Mouse (Mus musculus) kidney, adult 2 months (tissue): Measurements from ENCODE around the gene Rpl36. TPM values are rescaled to one million over a fixed set of nuclear protein-coding genes. Genes with fewer than 3 reads are reported as not detected.

ENCODE experiments used
- DNase-seq: peaks from one replicate; pipeline ENCODE4 v3.0.0; 2021
- H3K27ac ChIP-seq: fragments of 200-500 bp; 2 replicates; pipeline ENCODE4 v1.5.1; 2012; ENCODE audit warnings: low read depth, low read length, control low read depth, inconsistent platforms; ENCODE audit not compliant: insufficient read depth
- H3K27me3 ChIP-seq: fragments of 200-500 bp; replicated peaks from 2 replicates; pipeline ENCODE4 v1.6.1; 2012; ENCODE audit warnings: mild to moderate bottlenecking, moderate library complexity, low read length, inconsistent platforms; ENCODE audit not compliant: control insufficient read depth, insufficient read depth
- H3K36me3 ChIP-seq: fragments of 200-500 bp; 2 replicates; pipeline ENCODE4 v1.6.1; 2012; ENCODE audit warnings: mild to moderate bottlenecking, moderate library complexity, low read length, inconsistent platforms; ENCODE audit not compliant: control insufficient read depth, insufficient read depth
- H3K4me1 ChIP-seq: fragments of 200-500 bp; 2 replicates; pipeline ENCODE4 v1.6.1; 2011; ENCODE audit warnings: low read length; ENCODE audit not compliant: control insufficient read depth, insufficient read depth
- H3K4me3 ChIP-seq: fragments of 200-500 bp; 2 replicates; pipeline ENCODE4 v1.5.1; 2011; ENCODE audit warnings: mild to moderate bottlenecking, low read depth, low read length, control low read depth; ENCODE audit not compliant: insufficient read depth
- CTCF ChIP-seq: fragments of 200-500 bp; conservative IDR thresholded peaks from 2 replicates; pipeline ENCODE4 v1.5.1; 2011; ENCODE audit warnings: low read depth, mild to moderate bottlenecking, control low read depth, low read length, moderate library complexity, mixed read lengths; ENCODE audit not compliant: insufficient read depth, insufficient read length
- POLR2A ChIP-seq: fragments of 200-500 bp; IDR thresholded peaks from one replicate; pipeline ENCODE4 v1.6.1; 2011; ENCODE audit warnings: low read depth, low read length, control low read depth
- WGBS: fragments of 180-500 bp; shearing (Covaris S2); methylation state at CpG from one replicate; pipeline ENCODE4 v1.1.7; 2018; 5-methylcytosine and 5-hydroxymethylcytosine counted together
- polyA plus RNA-seq: library from polyadenylated mRNA; depleted of rRNA; stranded (reverse); fragments of >200 nt; gene quantifications from 2 replicates; pipeline ENCODE4 v1.2.3, GENCODE M21; 2012

The Rpl36 gene
- polyA plus RNA-seq, 1 experiment = 1,975 TPM

DNA sequence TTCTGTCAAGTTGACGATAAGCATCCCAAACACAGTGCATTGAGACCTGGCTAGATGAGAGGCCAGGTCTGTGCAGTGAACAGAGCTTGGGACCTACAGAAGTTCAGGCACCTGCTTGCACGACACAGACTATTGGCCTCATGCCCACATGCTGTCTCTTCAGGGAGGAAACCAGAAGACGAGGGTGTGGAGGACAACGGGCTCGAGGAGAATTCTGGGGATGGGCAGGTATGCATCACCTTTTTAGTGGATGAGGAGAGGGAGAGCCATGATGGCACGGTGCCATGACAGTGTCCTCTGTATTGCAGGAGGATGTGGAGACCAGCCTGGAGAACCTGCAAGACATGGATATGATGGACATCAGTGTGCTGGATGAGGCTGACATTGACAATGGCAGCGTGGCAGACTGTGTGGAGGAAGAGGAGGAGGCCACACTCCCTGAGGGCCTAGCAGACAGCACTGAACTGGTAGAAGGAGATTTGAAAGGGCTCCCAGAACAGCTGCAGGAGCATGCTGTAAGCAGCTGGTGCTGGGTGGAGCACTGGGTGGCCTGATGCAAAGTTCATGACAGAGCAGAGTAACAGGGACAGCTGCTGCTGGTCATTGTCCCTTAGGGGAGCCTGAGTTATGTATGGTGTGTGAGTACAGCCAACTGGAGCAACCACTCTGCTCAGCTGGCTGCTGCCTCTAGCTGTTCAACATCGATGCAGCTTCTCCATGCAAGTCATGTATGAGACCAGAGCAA is 19.5 kb upstream of the Rpl36 start:
- DNase-seq = no peak
- no peak for TF ChIP-seq POLR2A
- TF ChIP-seq CTCF = no peak
- Histone ChIP-seq H3K27ac (no peak overlapping the region), H3K27me3 (no peaks in the 10 kb centered on the region), H3K36me3 (peaks cover 4% of the 10 kb centered on the region), H3K4me1 (no peaks in the 10 kb centered on the region), H3K4me3 (no peak overlapping the region)
- 67% methylated on average over 8 of the region's 8 CpGs for WGBS

DNA sequence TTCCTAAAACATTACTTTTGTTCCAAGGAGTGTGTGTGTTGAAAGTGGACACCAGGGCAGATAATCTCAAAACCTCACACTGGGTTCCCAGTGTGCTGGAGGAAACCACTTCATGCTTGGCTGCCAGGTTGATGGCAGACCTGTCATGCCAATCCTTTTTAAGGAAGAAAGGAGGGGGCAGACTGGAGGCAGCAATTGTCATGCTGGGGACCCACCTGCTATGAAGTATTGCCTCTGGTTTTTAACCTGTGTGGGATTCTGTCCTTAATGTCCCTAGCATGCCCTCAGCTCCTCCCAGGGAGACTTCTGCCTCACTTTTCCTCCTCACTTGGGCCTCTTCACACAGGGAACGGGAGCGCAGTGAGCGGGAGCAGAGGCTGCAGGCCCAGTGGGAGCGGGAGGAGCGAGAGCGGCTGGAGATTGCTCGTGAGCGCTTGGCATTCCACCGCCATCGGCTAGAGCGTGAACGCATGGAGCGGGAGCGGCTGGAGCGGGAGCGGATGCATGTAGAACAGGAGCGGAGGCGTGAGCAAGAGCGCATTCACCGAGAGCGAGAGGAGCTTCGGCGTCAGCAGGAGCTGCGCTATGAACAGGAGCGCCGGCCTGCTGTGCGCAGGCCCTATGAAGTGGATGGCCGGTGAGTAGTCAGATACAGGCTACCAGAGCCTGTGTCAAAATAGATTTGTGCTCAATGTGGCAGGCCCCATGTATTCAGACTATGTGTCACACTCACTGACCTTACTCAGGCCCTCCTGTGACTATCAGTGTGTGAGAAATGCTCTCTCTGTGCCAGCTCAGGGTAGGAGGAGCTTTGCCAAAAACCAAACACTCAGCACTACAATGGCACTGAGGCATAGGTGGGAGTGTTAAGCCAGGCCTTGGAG is 9.8 kb upstream of the Rpl36 start:
- Histone ChIP-seq H3K36me3 (peaks cover 8% of the 10 kb centered on the region), H3K27me3 (no peaks in the 10 kb centered on the region), H3K27ac (no peak overlapping the region), H3K4me1 (0 out of 2 replicates have a peak, but pooled peaks cover 1% of the 10 kb centered on the region), H3K4me3 (no peak overlapping the region)
- 95% methylated on average over 28 of the region's 28 CpGs for WGBS
- no peak for DNase-seq
- no peak for TF ChIP-seq CTCF

DNA sequence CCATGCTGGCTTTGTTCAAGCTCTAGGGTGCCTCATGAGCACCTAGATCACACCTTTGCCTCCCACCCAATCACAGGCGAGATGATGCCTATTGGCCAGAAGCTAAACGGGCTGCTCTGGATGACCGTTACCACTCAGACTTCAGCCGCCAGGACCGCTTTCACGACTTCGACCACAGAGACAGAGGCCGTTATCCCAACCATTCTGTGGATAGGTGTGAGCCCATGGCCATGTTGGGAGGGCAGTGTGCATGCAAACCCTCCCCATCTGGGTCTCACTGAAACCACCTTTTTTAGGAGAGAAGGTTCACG is 9.2 kb upstream of the Rpl36 start:
- TF ChIP-seq CTCF = no peak
- Histone ChIP-seq H3K27me3 (no peaks in the 10 kb centered on the region), H3K36me3 (peaks cover 8% of the 10 kb centered on the region), H3K4me1 (0 out of 2 replicates have a peak, but pooled peaks cover 4% of the 10 kb centered on the region), H3K27ac (no peak overlapping the region), H3K4me3 (no peak overlapping the region)
- 86% methylated on average over 9 of the region's 9 CpGs for WGBS
- no peak for DNase-seq

DNA sequence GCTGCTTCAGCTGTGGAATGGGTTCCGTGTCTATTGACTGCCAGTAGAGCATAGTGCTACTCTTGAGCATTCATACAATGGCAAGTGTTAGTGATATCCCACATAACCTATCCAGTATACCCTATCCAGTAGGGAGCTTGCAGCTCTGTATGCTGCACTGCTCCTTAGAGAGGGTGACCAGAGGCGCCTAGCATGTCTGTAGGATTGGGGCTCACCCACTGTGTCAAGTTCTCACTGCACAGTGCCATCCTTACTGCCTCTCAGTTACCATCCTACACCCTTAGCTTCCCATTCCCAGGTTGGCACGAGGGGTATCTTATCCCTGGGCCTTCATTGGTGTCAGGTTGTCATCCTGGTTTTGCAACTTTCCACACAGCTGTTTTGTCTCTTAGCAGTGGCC is 8.8 kb upstream of the Rpl36 start:
- peaks cover 8% of the 10 kb centered on the region for H3K36me3 ChIP-seq
- TF ChIP-seq POLR2A (no peak), CTCF (no peak)

DNA sequence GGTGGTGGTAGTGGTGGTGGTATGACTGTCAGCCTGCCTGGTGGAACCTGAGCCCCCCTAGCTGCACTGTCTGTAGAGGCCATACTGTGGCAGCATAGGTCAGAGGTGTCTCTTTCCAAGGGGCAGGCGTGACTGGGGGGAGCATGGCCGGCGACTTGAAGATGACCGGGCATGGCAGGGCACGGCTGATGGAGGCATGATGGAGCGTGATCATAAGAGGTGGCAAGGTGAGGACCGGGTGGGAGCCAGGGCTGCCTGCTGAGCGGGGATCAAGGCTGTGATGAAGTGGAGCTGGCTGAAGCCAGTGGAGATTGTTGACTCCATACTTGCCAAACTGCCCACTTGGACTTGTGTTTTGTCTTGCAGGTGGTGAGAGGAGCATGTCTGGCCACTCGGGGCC is 7.8 kb upstream of the Rpl36 start:
- WGBS = 76% methylated on average over 9 of the region's 9 CpGs
- 0 out of 2 replicates have a peak, but pooled peaks cover 4% of the 10 kb centered on the region for H3K4me1 ChIP-seq
- H3K27ac ChIP-seq = no peak overlapping the region
- TF ChIP-seq POLR2A (peak; percentile 10), CTCF (no peak)
- H3K36me3 ChIP-seq = peaks cover 5% of the 10 kb centered on the region
- no peak overlapping the region for H3K4me3 ChIP-seq
- no peaks in the 10 kb centered on the region for H3K27me3 ChIP-seq
- no peak for DNase-seq

More for the DNA sequence above, 8.8 kb upstream of the Rpl36 start:
- DNase-seq = no peak
- WGBS = 81% methylated on average over 3 of the region's 3 CpGs
- Histone ChIP-seq H3K4me3 (no peak overlapping the region), H3K27ac (no peak overlapping the region), H3K27me3 (no peaks in the 10 kb centered on the region), H3K4me1 (0 out of 2 replicates have a peak, but pooled peaks cover 4% of the 10 kb centered on the region)

DNA sequence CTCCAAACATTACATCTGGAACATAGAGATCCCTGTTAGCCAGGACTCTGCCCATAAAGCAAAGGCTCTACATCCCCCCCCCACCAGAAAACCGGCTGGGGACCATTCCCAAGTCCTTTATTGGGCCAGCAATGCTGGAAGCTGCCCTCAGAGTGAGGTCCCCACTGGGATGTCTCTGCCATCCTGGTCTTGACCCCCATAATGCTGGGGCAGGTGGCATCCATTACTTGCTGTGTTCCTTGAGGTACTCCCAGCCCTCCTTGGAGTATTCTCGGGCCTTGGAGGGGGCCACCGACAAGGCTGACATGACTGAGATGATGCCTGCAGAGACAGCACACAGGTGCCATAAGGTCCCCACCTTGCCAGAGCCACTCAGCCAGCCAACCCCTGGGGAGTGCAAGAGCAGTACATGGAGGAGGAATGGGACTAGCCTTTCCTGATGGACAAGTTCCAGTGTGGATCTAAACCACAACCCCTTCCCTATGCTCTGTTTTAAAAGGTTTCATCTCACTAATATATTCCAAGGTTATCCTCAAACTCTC is 5.6 kb upstream of the Rpl36 start:
- WGBS = 66% methylated on average over 3 of the region's 3 CpGs
- Histone ChIP-seq H3K27me3 (no peaks in the 10 kb centered on the region), H3K4me1 (0 out of 2 replicates have a peak, but pooled peaks cover 10% of the 10 kb centered on the region), H3K36me3 (peaks cover 1% of the 10 kb centered on the region; the same call in 1 of the 2 replicates), H3K27ac (no peak overlapping the region), H3K4me3 (no peak overlapping the region)
- TF ChIP-seq POLR2A = no peak
- TF ChIP-seq CTCF = no peak
- DNase-seq = no peak

DNA sequence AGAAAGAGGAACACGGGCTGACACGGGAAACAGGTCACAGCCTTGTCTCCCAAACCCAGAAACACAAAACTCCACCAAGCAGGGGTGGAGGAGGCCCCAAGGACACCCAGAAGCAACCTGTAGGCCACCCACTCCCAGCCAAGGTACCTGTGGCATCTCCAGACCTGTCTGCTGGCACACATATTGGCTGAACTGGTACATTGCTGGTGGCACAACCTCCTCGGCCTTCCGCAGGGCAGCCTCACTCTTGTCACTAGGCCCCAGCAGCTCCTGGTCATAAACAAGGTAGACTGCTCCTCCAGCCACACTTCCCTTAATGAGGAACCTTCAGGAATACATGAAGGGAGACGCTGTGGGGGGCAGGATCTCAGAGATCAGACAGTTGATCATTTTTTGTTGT is 4.5 kb upstream of the Rpl36 start:
- peaks cover 1% of the 10 kb centered on the region; the same call in 1 of the 2 replicates for H3K36me3 ChIP-seq
- DNase-seq = no peak
- H3K4me1 ChIP-seq = 0 out of 2 replicates have a peak, but pooled peaks cover 10% of the 10 kb centered on the region
- H3K27me3 ChIP-seq = no peaks in the 10 kb centered on the region
- H3K27ac ChIP-seq = no peak overlapping the region
- TF ChIP-seq POLR2A = no peak
- no peak for TF ChIP-seq CTCF
- H3K4me3 ChIP-seq = peak overlapping the region; percentile 94
- 22% methylated on average over 5 of the region's 5 CpGs for WGBS
